Mouse (Mus musculus) lung, postnatal 0 days (tissue): Measurements from ENCODE around the gene Hmgn2. TPM values are rescaled to one million over a fixed set of nuclear protein-coding genes. Genes with fewer than 3 reads are reported as not detected.

Experiments used
- ATAC-seq: fragments of 200-750 bp; cut with Nextera tagmentation; 2 replicates; pipeline ENCODE4 v1.8.0; 2017; ENCODE audit warnings: moderate library complexity
- DNase-seq: peaks from one replicate; pipeline ENCODE4 v3.0.0-alpha.2; 2016; ENCODE audit warnings: low spot score
- H3K27ac ChIP-seq: fragments of 300-500 bp; sonication (generic); 2 replicates; pipeline ENCODE4 v1.5.1; 2014; ENCODE audit warnings: antibody characterized with exemption, mild to moderate bottlenecking, low read length, mixed read lengths
- H3K27me3 ChIP-seq: fragments of 300-500 bp; sonication (generic); replicated peaks from 2 replicates; pipeline ENCODE4 v1.6.1; 2014; ENCODE audit warnings: low read length, mixed read lengths; ENCODE audit not compliant: insufficient read depth
- H3K36me3 ChIP-seq: fragments of 300-500 bp; sonication (generic); 2 replicates; pipeline ENCODE4 v1.6.1; 2014; ENCODE audit warnings: low read length, mixed read lengths; ENCODE audit not compliant: insufficient read depth
- H3K4me1 ChIP-seq: fragments of 300-500 bp; sonication (generic); 2 replicates; pipeline ENCODE4 v1.6.1; 2014; ENCODE audit warnings: antibody characterized with exemption, low read depth, low read length, mixed read lengths; ENCODE audit not compliant: insufficient read depth
- H3K4me2 ChIP-seq: fragments of 300-500 bp; sonication (generic); replicated peaks from 2 replicates; pipeline ENCODE4 v1.6.1; 2014; ENCODE audit warnings: low read depth, mild to moderate bottlenecking, low read length, moderate library complexity, mixed read lengths
- H3K4me3 ChIP-seq: fragments of 300-500 bp; sonication (generic); 2 replicates; pipeline ENCODE4 v1.5.1; 2014; ENCODE audit warnings: low read depth, low read length
- H3K9ac ChIP-seq: fragments of 300-500 bp; sonication (generic); replicated peaks from 2 replicates; pipeline ENCODE4 v1.6.1; 2014; ENCODE audit warnings: low read depth, mild to moderate bottlenecking
- H3K9me3 ChIP-seq: fragments of 300-500 bp; sonication (generic); 2 replicates; pipeline ENCODE4 v1.6.1; 2016; ENCODE audit warnings: low read length, mixed read lengths
- CTCF ChIP-seq: IDR thresholded peaks from 2 replicates; pipeline ENCODE4 v1.5.1; 2016; ENCODE audit warnings: antibody characterized with exemption, mild to moderate bottlenecking
- EP300 ChIP-seq: IDR thresholded peaks from 2 replicates; pipeline ENCODE4 v1.6.1; 2016; ENCODE audit warnings: antibody characterized with exemption, mild to moderate bottlenecking, control low read depth
- WGBS: fragments of 180-500 bp; shearing (Covaris S2); extraction: QIAGEN DNeasy Blood & Tissue Kit; methylation state at CpG from one replicate; pipeline ENCODE4 v1.1.7; 2014; 5-methylcytosine and 5-hydroxymethylcytosine counted together
- polyA plus RNA-seq: library from polyadenylated mRNA; unstranded; fragments of >200 nt; fragmentation: Nextera tagmentation; extraction: Ambion mirVana; gene quantifications from 2 replicates; pipeline ENCODE4 v1.2.1, GENCODE M21; 2015

Hmgn2 gene
- polyA plus RNA-seq, 1 experiment from 2014 or later: 456 TPM

DNA sequence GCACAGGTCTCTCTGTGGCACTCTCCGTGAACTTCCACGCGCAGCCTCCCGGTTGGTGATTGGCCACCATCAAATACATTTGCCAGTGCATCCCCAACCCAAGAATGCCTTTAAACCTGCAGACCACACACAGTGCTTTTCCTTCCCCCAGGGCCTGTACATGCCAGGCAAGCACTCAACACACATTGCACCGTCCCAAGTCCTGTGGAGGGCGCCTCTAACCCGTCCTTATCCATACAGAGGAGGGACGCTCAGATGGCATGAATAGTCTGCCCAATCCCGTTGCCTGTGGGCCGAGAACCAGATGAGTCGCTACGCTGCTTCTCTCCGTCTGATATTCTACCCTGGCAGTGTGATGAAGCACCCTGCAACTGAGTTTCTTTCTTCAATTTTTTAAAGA, 14.5 kb upstream of the Hmgn2 start:
- no peak for DNase-seq
- Histone ChIP-seq H3K36me3 (peaks cover 16% of the 10 kb centered on the region), H3K9me3 (no peaks in the 10 kb centered on the region), H3K27ac (no peak overlapping the region), H3K4me3 (no peak overlapping the region), H3K4me1 (no peaks in the 10 kb centered on the region), H3K4me2 (no peak overlapping the region), H3K9ac (no peak overlapping the region), H3K27me3 (no peaks in the 10 kb centered on the region)
- WGBS: 87% methylated on average over 13 of the region's 13 CpGs
- ATAC-seq: no peak
- TF ChIP-seq EP300 (no peak), CTCF (no peak)

DNA sequence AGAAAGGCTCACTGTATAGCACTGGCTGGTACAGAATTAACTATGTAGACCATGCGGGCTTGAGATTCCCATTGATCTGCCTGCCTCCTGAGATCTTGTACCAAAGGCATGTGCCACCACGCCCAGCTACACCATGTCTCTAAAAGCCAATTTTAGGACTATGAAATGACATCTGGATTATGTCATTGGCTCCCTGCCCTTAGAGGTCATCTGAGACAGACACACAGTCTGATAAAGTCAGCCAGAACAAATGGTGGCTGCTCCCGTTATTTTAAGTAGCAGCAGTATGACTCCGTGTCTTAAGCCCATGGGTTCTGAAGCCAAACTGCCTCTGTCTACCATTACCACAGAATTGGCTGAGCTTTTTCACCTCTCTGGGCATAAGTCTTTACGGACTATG, 12.0 kb upstream of the Hmgn2 start:
- TF ChIP-seq EP300 (no peak), CTCF (no peak)

DNA sequence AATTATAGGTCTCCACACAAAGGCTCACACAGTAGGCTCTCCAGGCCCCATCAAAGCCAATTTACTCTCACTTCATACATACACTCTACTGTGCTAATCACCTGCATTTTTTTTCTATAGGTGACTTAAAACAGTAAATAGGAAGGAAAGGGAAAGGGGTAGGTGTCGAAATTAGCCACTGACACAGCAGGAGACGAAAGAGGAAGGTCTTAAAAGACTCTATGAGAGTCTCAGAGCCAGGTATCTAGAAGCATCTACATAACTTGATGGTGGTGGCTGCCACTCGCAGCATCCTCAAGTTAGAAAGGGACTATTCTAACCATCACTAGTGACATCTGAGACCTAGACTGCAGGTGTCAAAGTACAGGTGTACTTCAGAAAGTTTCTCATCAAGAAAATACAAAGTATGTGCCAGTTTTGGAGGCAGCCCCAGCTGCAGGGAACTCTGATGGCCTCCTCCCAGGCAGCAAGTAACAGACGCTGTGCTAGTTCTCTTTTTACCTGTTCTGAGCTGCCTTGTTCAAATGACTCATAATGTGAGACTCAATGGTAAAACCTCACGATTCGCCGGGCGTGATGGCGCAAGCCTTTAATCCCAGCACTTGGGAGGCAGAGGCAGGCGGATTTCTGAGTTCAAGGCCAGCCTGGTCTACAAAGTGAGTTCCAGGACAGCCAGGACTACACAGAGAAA, 9.7 kb upstream of the Hmgn2 start:
- H3K27me3 ChIP-seq: no peaks in the 10 kb centered on the region
- DNase-seq: no peak
- H3K4me3 ChIP-seq: no peak overlapping the region
- no peaks in the 10 kb centered on the region for H3K9me3 ChIP-seq
- peaks cover 15% of the 10 kb centered on the region for H3K36me3 ChIP-seq
- no peaks in the 10 kb centered on the region for H3K4me1 ChIP-seq
- no peak for ATAC-seq
- H3K27ac ChIP-seq: no peak overlapping the region
- TF ChIP-seq CTCF (no peak), EP300 (no peak)
- H3K4me2 ChIP-seq: no peak overlapping the region
- 93% methylated on average over 10 of the region's 10 CpGs for WGBS
- H3K9ac ChIP-seq: no peak overlapping the region

More for the DNA sequence above, 12.0 kb upstream of the Hmgn2 start:
- H3K4me1 ChIP-seq: no peaks in the 10 kb centered on the region
- peaks cover 16% of the 10 kb centered on the region for H3K36me3 ChIP-seq
- no peak overlapping the region for H3K27ac ChIP-seq
- no peak overlapping the region for H3K9ac ChIP-seq
- ATAC-seq: no peak
- H3K27me3 ChIP-seq: no peaks in the 10 kb centered on the region
- no peak overlapping the region for H3K4me2 ChIP-seq
- H3K4me3 ChIP-seq: no peak overlapping the region
- H3K9me3 ChIP-seq: no peaks in the 10 kb centered on the region
- WGBS: 84% methylated on average over 5 of the region's 5 CpGs
- no peak for DNase-seq

DNA sequence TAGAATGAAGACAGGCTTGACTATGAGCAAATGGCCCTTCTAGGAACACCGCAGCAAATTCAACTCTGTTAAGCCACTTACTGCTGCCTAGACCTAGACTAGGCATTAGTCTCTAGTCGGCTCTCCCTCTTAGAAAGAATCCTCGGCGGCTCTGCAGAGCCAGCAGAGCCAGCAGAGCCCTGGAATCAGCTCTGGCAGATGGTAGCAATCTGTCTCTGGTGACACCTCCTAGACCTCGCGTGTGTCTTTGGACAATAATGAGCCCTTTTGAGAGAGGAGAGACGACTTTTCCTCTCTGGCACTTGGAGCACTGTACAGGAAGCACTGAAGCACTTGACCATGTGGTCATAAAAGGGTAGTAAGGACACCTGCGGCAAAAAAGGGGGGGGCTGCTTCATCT, 3.3 kb upstream of the Hmgn2 start:
- DNase-seq: no peak
- 79% methylated on average over 8 of the region's 8 CpGs for WGBS
- Histone ChIP-seq H3K27me3 (no peaks in the 10 kb centered on the region), H3K9me3 (no peaks in the 10 kb centered on the region), H3K36me3 (no peaks in the 10 kb centered on the region), H3K4me2 (no peak overlapping the region), H3K4me3 (no peak overlapping the region), H3K27ac (no peak overlapping the region), H3K9ac (no peak overlapping the region), H3K4me1 (peaks cover 7% of the 10 kb centered on the region; the same call in 1 of the 2 replicates)
- no peak for TF ChIP-seq CTCF
- TF ChIP-seq EP300: no peak
- ATAC-seq: no peak

DNA sequence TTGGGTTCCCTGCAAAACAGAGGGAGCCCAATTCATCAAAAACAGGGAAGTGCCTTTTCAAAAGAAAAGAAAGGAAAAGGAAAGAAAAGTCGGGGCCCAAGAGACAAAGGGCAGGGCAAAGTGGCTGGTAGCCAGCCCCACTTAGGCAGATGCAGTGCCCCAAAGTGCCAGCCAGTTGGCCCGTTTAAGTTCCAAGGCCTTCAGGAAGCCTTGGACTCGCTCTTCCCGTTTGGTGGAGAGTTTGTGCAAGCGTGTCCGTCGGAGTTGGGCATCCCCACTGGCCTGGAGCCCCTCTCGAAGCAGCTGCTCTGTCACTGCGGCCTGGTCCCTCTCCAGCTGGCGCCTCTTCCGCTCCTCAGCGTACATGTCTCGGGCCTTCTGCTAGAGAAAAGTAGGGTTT, 2.4 kb upstream of the Hmgn2 start:
- TF ChIP-seq EP300: no peak
- TF ChIP-seq CTCF: no peak
- Histone ChIP-seq H3K36me3 (no peaks in the 10 kb centered on the region), H3K9me3 (no peaks in the 10 kb centered on the region), H3K4me3 (no peak overlapping the region), H3K4me2 (no peak overlapping the region), H3K27me3 (no peaks in the 10 kb centered on the region), H3K9ac (no peak overlapping the region), H3K27ac (no peak overlapping the region), H3K4me1 (peaks cover 13% of the 10 kb centered on the region; the same call in 1 of the 2 replicates)
- no peak for DNase-seq
- 77% methylated on average over 13 of the region's 13 CpGs for WGBS
- no peak for ATAC-seq

DNA sequence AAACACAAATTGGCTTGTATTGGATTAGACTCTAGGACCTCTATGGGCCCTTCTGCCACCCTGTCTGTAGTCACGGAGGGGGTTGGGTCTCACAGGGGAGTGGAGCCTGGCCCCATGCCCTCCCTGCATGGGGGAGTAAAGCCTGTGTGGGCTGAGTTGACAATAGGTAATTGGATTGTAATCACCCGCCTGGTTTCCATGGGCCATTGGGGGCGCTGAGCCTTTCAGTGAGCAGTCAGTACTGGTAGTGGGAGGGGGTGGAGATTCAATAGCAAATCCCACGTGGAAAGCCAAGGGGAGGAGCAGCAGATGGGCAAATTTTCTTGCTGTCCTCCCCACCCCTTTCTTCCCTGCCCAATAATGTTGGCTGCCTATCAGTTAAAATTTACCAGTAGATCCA, 1.7 kb upstream of the Hmgn2 start:
- TF ChIP-seq CTCF (no peak), EP300 (no peak)
- no peaks in the 10 kb centered on the region for H3K9me3 ChIP-seq
- ATAC-seq (no peak), DNase-seq (no peak)
- no peak overlapping the region for H3K9ac ChIP-seq
- 66% methylated on average over 4 of the region's 4 CpGs for WGBS
- H3K27me3 ChIP-seq: no peaks in the 10 kb centered on the region
- H3K36me3 ChIP-seq: no peaks in the 10 kb centered on the region
- no peak overlapping the region for H3K4me3 ChIP-seq
- H3K4me1 ChIP-seq: peaks cover 13% of the 10 kb centered on the region; the same call in 1 of the 2 replicates
- no peak overlapping the region for H3K27ac ChIP-seq
- H3K4me2 ChIP-seq: no peak overlapping the region
